Comparison of ENCODE assay signal across 15 mouse cellular contexts in the genomic region with DNA sequence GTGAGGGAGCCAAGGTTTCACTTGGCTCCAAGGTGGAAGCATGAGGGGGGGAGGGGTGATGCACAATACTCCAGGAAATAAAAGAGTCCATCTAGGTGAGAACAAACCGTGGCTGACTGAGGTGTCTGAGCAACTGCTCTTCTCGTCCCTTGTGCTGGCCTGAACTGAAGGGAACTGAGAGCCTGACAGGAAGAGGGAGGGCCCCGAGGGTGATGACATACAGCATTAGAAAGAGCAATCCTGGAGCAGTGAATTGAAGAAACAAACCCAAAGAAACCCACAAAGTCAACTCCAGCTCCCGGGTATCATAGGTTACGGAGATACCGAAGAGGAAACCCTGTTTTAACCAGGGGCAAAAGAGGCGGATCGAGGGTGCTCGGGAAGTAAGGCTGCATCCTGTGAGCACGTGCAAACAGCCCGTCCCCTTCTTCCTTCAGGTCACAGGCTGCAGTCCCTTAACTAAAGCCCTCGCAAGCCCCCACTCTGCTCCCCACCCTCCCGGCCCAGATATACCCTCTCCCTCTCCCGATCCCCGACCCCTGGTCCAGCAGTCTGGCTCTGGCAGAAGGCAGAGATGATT. TPM values are rescaled to one million over a fixed set of nuclear protein-coding genes. Genes with fewer than 3 reads are reported as not detected.
A peak's percentile ranks its signal among the peaks of the same experiment; 100 is the strongest.
DNase-seq lines count a peak whose midpoint lies in the region; ATAC-seq and TF ChIP-seq lines count a peak whose summit lies in the region.
"Had no signal": no experiment of that assay in that cellular context is flagged by ENCODE, and none has a peak within 500 bp of the region (broad histone marks: within the 10 kb centered on the region; RNA-seq: fewer than 3 reads in every experiment).

No protein-coding gene starts in this region.

- peaks cover 19 to 51% of the 10 kb centered on the region in 2 experiments for H3K4me1 ChIP-seq in CH12.LX (ENCODE audit: control insufficient read depth in 1 of 2, insufficient read depth in 2 of 2)
- H3K4me1 ChIP-seq in kidney, embryonic 16.5 days (ENCODE audit: insufficient read depth, low read length), result no peaks in the 10 kb centered on the region
- H3K4me1 ChIP-seq: embryonic facial prominence, embryonic 10.5 days; stomach, embryonic 15.5 days had no signal

- dilution Hi-C loops in CH12.LX (cut with MboI; ENCODE audit: extremely low pct_ligation_motif_present, extremely low pct_unique_long_range_greater_than_20kb, low sequenced_read_pairs), result no loop called here

- H3K9me3 ChIP-seq in CH12.LX (replicated peaks; ENCODE audit: low read length), result peaks cover 19% of the 10 kb centered on the region
- peaks cover 3% of the 10 kb centered on the region; the same call in 1 of the 2 replicates for H3K9me3 ChIP-seq in kidney, embryonic 16.5 days (ENCODE audit: low read length)
- H3K9me3 ChIP-seq: heart, embryonic 10.5 days; kidney, embryonic 15.5 days; stomach, embryonic 15.5 days had no signal

- TF ChIP-seq EP300 in CH12.LX (IDR thresholded peaks at IDR 0.05; ENCODE audit: low read length), result peak; percentile 89

- DNase-seq in spleen, adult 18-20 months, result peak; percentile 39 to 41
- no peak for DNase-seq in spleen, postnatal 14 days (ENCODE audit: low spot score in 2 of 2)
- DNase-seq in CH12.LX (ENCODE audit: extremely low read depth), result peak; percentile 88
- peak; percentile 63 for DNase-seq in naive thymus-derived CD4-positive, alpha-beta T cell, adult 2 months (ENCODE audit: low read depth)
- DNase-seq in urinary bladder, postnatal 25 days (ENCODE audit: low spot score), result no peak
- DNase-seq in left cerebral cortex, adult 11 months (ENCODE audit: low spot score), result no peak
- DNase-seq: cerebellum, adult 8-10 months; lung, postnatal 4 days had no signal

- peak overlapping the region in 2 of 3 experiments; percentile 16 to 22 for H3K4me3 ChIP-seq in CH12.LX (replicated peaks in 1 of 3; ENCODE audit: low read depth in 2 of 3, low read length in 2 of 3, poor library complexity in 1 of 3)
- H3K4me3 ChIP-seq in kidney, embryonic 16.5 days (ENCODE audit: low read length), result no peak overlapping the region
- H3K4me3 ChIP-seq: embryonic facial prominence, embryonic 10.5 days; heart, embryonic 10.5 days; kidney, embryonic 15.5 days; stomach, embryonic 15.5 days had no signal

- no peak for TF ChIP-seq CTCF in CH12.LX (conservative IDR thresholded peaks at IDR 0.05 in 1 of 2, IDR thresholded peaks at IDR 0.05 in 1 of 2; ENCODE audit: low read depth in 2 of 2, low read length in 2 of 2)

- TF ChIP-seq POLR2A in CH12.LX (IDR thresholded peaks at IDR 0.05; ENCODE audit: low read depth, low read length), result peak; percentile 79

- in situ Hi-C loops in CH12.LX (cut with MboI; ENCODE audit: low pct_ligation_motif_present, low pct_unique_long_range_greater_than_20kb, low sequenced_read_pairs), result no loop called here

- no peak for TF ChIP-seq RAD21 in CH12.LX (IDR thresholded peaks at IDR 0.05; ENCODE audit: low read depth, low read length)

- peak overlapping the region; percentile 98 for H3K27ac ChIP-seq in CH12.LX (ENCODE audit: insufficient read depth, low read depth)
- no peak overlapping the region for H3K27ac ChIP-seq in kidney, embryonic 16.5 days (ENCODE audit: low read length)
- H3K27ac ChIP-seq: embryonic facial prominence, embryonic 10.5 days; hindbrain, embryonic 14.5 days; kidney, embryonic 15.5 days; stomach, embryonic 15.5 days had no signal

- H3K79me2 ChIP-seq in CH12.LX (replicated peaks; ENCODE audit: control insufficient read depth, extremely low read depth, insufficient read depth, poor library complexity, severe bottlenecking), result no peaks in the 10 kb centered on the region

- peaks cover 51 to 86% of the 10 kb centered on the region in 2 experiments for H3K36me3 ChIP-seq in CH12.LX (replicated peaks in 1 of 2; ENCODE audit: control insufficient read depth in 1 of 2, insufficient read depth in 1 of 2, low read length in 1 of 2)
- peaks cover 69% of the 10 kb centered on the region for H3K36me3 ChIP-seq in kidney, embryonic 16.5 days (ENCODE audit: insufficient read depth, low read length)

- 73% methylated on average over 15 of the region's 15 CpGs for WGBS in kidney, embryonic 16.5 days

- ATAC-seq in hematopoietic stem cell, adult 5-6 weeks (replicated peaks in 1 of 2; ENCODE audit: insufficient read depth in 1 of 2, low FRiP score in 2 of 2, low TSS enrichment in 1 of 2, low read depth in 1 of 2, poor library complexity in 2 of 2, severe bottlenecking in 2 of 2), result peak; percentile 50 to 67
- no peak for ATAC-seq in kidney, embryonic 16.5 days (ENCODE audit: low FRiP score, low TSS enrichment)

- H3K9ac ChIP-seq in CH12.LX (ENCODE audit: insufficient read depth, low read depth), result peak overlapping the region; percentile 69
- H3K9ac ChIP-seq in kidney, embryonic 16.5 days (replicated peaks; ENCODE audit: low read length), result no peak overlapping the region
- H3K9ac ChIP-seq: hindbrain, embryonic 14.5 days; kidney, embryonic 15.5 days; stomach, embryonic 15.5 days had no signal

- peak overlapping the region; percentile 64 for H3K4me2 ChIP-seq in CH12.LX (ENCODE audit: insufficient read depth, low read depth, poor library complexity, severe bottlenecking)
- no peak overlapping the region for H3K4me2 ChIP-seq in kidney, embryonic 16.5 days (replicated peaks; ENCODE audit: low read depth, low read length)
- H3K4me2 ChIP-seq: hindbrain, embryonic 14.5 days; kidney, embryonic 15.5 days; stomach, embryonic 15.5 days had no signal

- H3K27me3 ChIP-seq in CH12.LX (replicated peaks), result no peaks in the 10 kb centered on the region
- H3K27me3 ChIP-seq in kidney, embryonic 16.5 days (ENCODE audit: insufficient read depth, low read length), result no peaks in the 10 kb centered on the region
- H3K27me3 ChIP-seq: kidney, embryonic 15.5 days; stomach, embryonic 15.5 days had no signal

TF ChIP-seq in CH12.LX, 34 proteins besides CTCF, POLR2A, EP300 and RAD21 (continues in another document):
- TF ChIP-seq CHD2 (IDR thresholded peaks at IDR 0.05; ENCODE audit: low read length) (peak; percentile 58), KAT2A (IDR thresholded peaks at IDR 0.05; ENCODE audit: insufficient replicate concordance, low read length) (no peak), JUN (IDR thresholded peaks at IDR 0.05; ENCODE audit: insufficient read depth, low read depth, low read length) (peak; percentile 45), RCOR1 (conservative IDR thresholded peaks at IDR 0.05; ENCODE audit: low read depth, low read length) (no peak), MXI1 (IDR thresholded peaks at IDR 0.05; ENCODE audit: low read depth, low read length) (peak; percentile 62), USF1 (IDR thresholded peaks at IDR 0.05; ENCODE audit: low read depth, low read length) (no peak), MAX (IDR thresholded peaks at IDR 0.05; ENCODE audit: low read length) (peak; percentile 88), TCF12 (IDR thresholded peaks at IDR 0.05; ENCODE audit: low read depth, low read length) (peak; percentile 83), ELF1 (IDR thresholded peaks at IDR 0.05; ENCODE audit: low read depth, low read length) (peak; percentile 47; the same call in 1 of the 2 replicates), MAZ (IDR thresholded peaks at IDR 0.05; ENCODE audit: low read depth, low read length) (peak; percentile 65; the same call in 1 of the 2 replicates), IRF4 (IDR thresholded peaks at IDR 0.05; ENCODE audit: low read depth, low read length) (peak; percentile 94), MEF2A (IDR thresholded peaks at IDR 0.05; ENCODE audit: borderline replicate concordance, low read depth, low read length) (peak; percentile 41; the same call in 1 of the 2 replicates), TBP (conservative IDR thresholded peaks at IDR 0.05; ENCODE audit: low read depth, low read length) (peak; percentile 73), ZKSCAN1 (IDR thresholded peaks at IDR 0.05; ENCODE audit: borderline replicate concordance, low read depth, low read length) (no peak), MYC (IDR thresholded peaks at IDR 0.05; ENCODE audit: low read depth, low read length) (peak; percentile 90), NRF1 (IDR thresholded peaks at IDR 0.05; ENCODE audit: low read depth, low read length) (peak; percentile 26; the same call in 1 of the 2 replicates), CHD1 (IDR thresholded peaks at IDR 0.05; ENCODE audit: low read depth, low read length) (no peak), BHLHE40 (IDR thresholded peaks at IDR 0.05; ENCODE audit: low read depth, low read length) (peak; percentile 91), ETS1 (conservative IDR thresholded peaks at IDR 0.05; ENCODE audit: low read depth, low read length) (peak; percentile 51; the same call in 1 of the 2 replicates)

RNA-seq across cellular contexts. Expression of gene Psmb3, which starts 15.2 kb away (rescaled TPM):
- total RNA-seq in CH12.LX (2012; rRNA removed) (863 and 969 TPM in 2 replicates), CH12.LX (2014; rRNA removed) (1,070 and 1,251 TPM in 2 replicates)
- 560 and 594 TPM in 2 replicates for polyA plus RNA-seq in CH12.LX (2012; ENCODE audit: insufficient read length, low read depth)
- 93.0 and 116 TPM in 2 replicates for total RNA-seq in hematopoietic stem cell, adult 5-6 weeks (2017)
- polyA plus RNA-seq in kidney, embryonic 16.5 days (2015; fragmentation: Nextera tagmentation; extraction: Ambion mirVana), result 478 and 503 TPM in 2 replicates

RNA-seq across cellular contexts. Expression of gene Pcgf2, which starts 18.1 kb away (rescaled TPM):
- total RNA-seq in CH12.LX (2012; rRNA removed) (5.6 and 7.9 TPM in 2 replicates), CH12.LX (2014; rRNA removed) (0.81 and 0.99 TPM in 2 replicates)
- polyA plus RNA-seq in CH12.LX (2012; ENCODE audit: insufficient read length, low read depth), result 16.3 and 19.5 TPM in 2 replicates
- 1.5 and 2.8 TPM in 2 replicates for total RNA-seq in hematopoietic stem cell, adult 5-6 weeks (2017)
- 12.3 and 16.3 TPM in 2 replicates for polyA plus RNA-seq in kidney, embryonic 16.5 days (2015; fragmentation: Nextera tagmentation; extraction: Ambion mirVana)

RNA-seq across cellular contexts. Expression of gene Pip4k2b, which starts 26.1 kb away (rescaled TPM):
- total RNA-seq in CH12.LX (2012; rRNA removed), result 28.7 and 30.8 TPM in 2 replicates
- total RNA-seq in CH12.LX (2014; rRNA removed), result 20.3 and 23.3 TPM in 2 replicates
- 35.4 and 44.0 TPM in 2 replicates for polyA plus RNA-seq in CH12.LX (2012; ENCODE audit: insufficient read length, low read depth)
- total RNA-seq in hematopoietic stem cell, adult 5-6 weeks (2017), result 42.3 and 81.6 TPM in 2 replicates
- 1.7 and 1.8 TPM in 2 replicates for polyA plus RNA-seq in kidney, embryonic 16.5 days (2015; fragmentation: Nextera tagmentation; extraction: Ambion mirVana)

RNA-seq across cellular contexts. Expression of gene Cisd3, which starts 32.7 kb away (rescaled TPM):
- total RNA-seq in CH12.LX (2012; rRNA removed) (141 and 157 TPM in 2 replicates), CH12.LX (2014; rRNA removed) (63.8 and 66.1 TPM in 2 replicates)
- 169 and 221 TPM in 2 replicates for polyA plus RNA-seq in CH12.LX (2012; ENCODE audit: insufficient read length, low read depth)
- 4.8 and 9.2 TPM in 2 replicates for total RNA-seq in hematopoietic stem cell, adult 5-6 weeks (2017)
- polyA plus RNA-seq in kidney, embryonic 16.5 days (2015; fragmentation: Nextera tagmentation; extraction: Ambion mirVana), result 47.3 and 53.1 TPM in 2 replicates

RNA-seq across cellular contexts. Expression of gene Cwc25, which starts 48.0 kb away (rescaled TPM):
- 16.7 and 17.3 TPM in 2 replicates for total RNA-seq in CH12.LX (2012; rRNA removed)
- total RNA-seq in CH12.LX (2014; rRNA removed), result 19.3 and 19.6 TPM in 2 replicates
- polyA plus RNA-seq in CH12.LX (2012; ENCODE audit: insufficient read length, low read depth), result 21.5 and 21.7 TPM in 2 replicates
- total RNA-seq in hematopoietic stem cell, adult 5-6 weeks (2017), result 18.8 and 23.3 TPM in 2 replicates
- polyA plus RNA-seq in kidney, embryonic 16.5 days (2015; fragmentation: Nextera tagmentation; extraction: Ambion mirVana), result 15.1 and 18.4 TPM in 2 replicates

Comparison
In these comparisons a context has a peak if more than half of its experiments do, and no peak if none do; other contexts are left out.
1. DNase-seq: peak in spleen, adult 18-20 months (2 of 2), CH12.LX (single experiment) and naive thymus-derived CD4-positive, alpha-beta T cell, adult 2 months (single experiment); none in spleen, postnatal 14 days (0 of 2), urinary bladder, postnatal 25 days (single experiment) and left cerebral cortex, adult 11 months (single experiment).